Mouse (Mus musculus) heart, embryonic 12.5 days (tissue): ENCODE data around the gene Neurog1. TPM values are rescaled to one million over a fixed set of nuclear protein-coding genes. Genes with fewer than 3 reads are reported as not detected.

Source experiments
- ATAC-seq: fragments of 200-750 bp; cut with Nextera tagmentation; 2 replicates; pipeline ENCODE4 v1.8.0; 2017; ENCODE audit warnings: moderate TSS enrichment, moderate library complexity; ENCODE audit not compliant: insufficient number of reproducible peaks, low FRiP score
- H3K27ac ChIP-seq: fragments of 300-500 bp; sonication (generic); 2 replicates; pipeline ENCODE4 v1.5.1; 2016; ENCODE audit warnings: mild to moderate bottlenecking, moderate library complexity; ENCODE audit not compliant: poor library complexity, severe bottlenecking
- H3K27me3 ChIP-seq: fragments of 300-500 bp; sonication (generic); replicated peaks from 2 replicates; pipeline ENCODE4 v1.6.1; 2016; ENCODE audit warnings: mild to moderate bottlenecking, moderate library complexity
- H3K36me3 ChIP-seq: fragments of 300-500 bp; sonication (generic); 2 replicates; pipeline ENCODE4 v1.6.1; 2016; ENCODE audit warnings: mild to moderate bottlenecking, moderate library complexity
- H3K4me1 ChIP-seq: fragments of 300-500 bp; sonication (generic); replicated peaks from 2 replicates; pipeline ENCODE4 v1.6.1; 2016; ENCODE audit warnings: mild to moderate bottlenecking
- H3K4me2 ChIP-seq: fragments of 300-500 bp; sonication (generic); 2 replicates; pipeline ENCODE4 v1.6.1; 2016; ENCODE audit warnings: mild to moderate bottlenecking, moderate library complexity
- H3K4me3 ChIP-seq: fragments of 300-500 bp; sonication (generic); 2 replicates; pipeline ENCODE4 v1.5.1; 2016; ENCODE audit warnings: mild to moderate bottlenecking
- H3K9ac ChIP-seq: fragments of 300-500 bp; sonication (generic); 2 replicates; pipeline ENCODE4 v1.6.1; 2016; ENCODE audit warnings: mild to moderate bottlenecking, moderate library complexity
- H3K9me3 ChIP-seq: fragments of 300-500 bp; sonication (generic); replicated peaks from 2 replicates; pipeline ENCODE4 v1.6.1; 2016; ENCODE audit warnings: mild to moderate bottlenecking, moderate library complexity
- WGBS: fragments of 180-500 bp; shearing (Covaris S2); methylation state at CpG from one replicate; pipeline ENCODE4 v1.1.7; 2016; 5-methylcytosine and 5-hydroxymethylcytosine counted together
- polyA plus RNA-seq: library from polyadenylated mRNA; unstranded; fragments of >200 nt; fragmentation: Nextera tagmentation; extraction: Ambion mirVana; gene quantifications from 2 replicates; pipeline ENCODE4 v1.2.1, GENCODE M21; 2016

Neurog1 gene
- polyA plus RNA-seq, 1 experiment from 2014 or later, result not detected

- Histone ChIP-seq H3K27ac (no peak overlapping the region), H3K9me3 (no peaks in the 10 kb centered on the region), H3K4me3 (peak overlapping the region; percentile 29), H3K4me2 (peak overlapping the region; percentile 60), H3K4me1 (peaks cover 9% of the 10 kb centered on the region; the same call in 1 of the 2 replicates), H3K36me3 (no peaks in the 10 kb centered on the region), H3K9ac (no peak overlapping the region), H3K27me3 (peaks cover 93% of the 10 kb centered on the region)
- under 1% methylated on average over 52 of the region's 52 CpGs for WGBS
- no peak for ATAC-seq
These were observed 6.4 kb upstream of the Neurog1 start for GRCm38 (mm10) chr13:56258196-56259020.

DNA sequence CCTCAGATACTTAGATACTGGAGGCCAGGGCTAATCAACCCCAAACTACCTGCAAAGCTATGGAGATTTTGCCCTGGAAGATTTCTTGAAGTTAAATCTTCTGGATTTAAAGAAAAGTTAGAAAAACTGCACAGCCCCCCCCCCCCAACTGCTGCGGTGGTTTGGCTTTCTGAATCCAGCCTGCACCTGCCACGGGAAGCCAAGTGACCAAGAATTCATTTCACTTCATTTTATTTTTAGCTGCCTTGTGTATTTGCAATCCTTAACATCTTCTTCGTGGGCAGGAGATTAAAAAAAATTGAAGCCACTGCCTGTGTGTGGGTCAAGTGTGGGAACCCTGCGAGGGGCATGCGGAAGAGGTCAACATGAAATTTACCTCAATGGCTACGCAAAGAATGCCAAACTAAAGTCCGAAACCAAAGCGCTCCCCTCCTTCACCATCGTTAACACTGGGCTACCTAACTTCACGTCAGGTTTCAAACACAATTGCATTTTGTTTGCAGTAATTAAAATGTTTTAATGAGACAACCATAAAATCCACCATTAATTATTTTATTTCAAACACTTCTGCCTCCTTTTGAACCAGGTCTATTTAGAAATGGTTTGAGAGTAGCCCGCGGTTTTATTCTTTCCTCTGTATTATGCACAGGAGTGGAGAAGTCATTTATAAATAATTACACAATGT lies 5.6 kb upstream of the Neurog1 start:
- no peak overlapping the region for H3K4me2 ChIP-seq
- ATAC-seq, result no peak

GRCm38 (mm10) chr13:56256716-56257299 lies 4.8 kb upstream of the Neurog1 start:
- no peaks in the 10 kb centered on the region for H3K36me3 ChIP-seq
- no peak overlapping the region for H3K4me3 ChIP-seq
- no peak overlapping the region for H3K4me2 ChIP-seq
- no peak for ATAC-seq
- no peak overlapping the region for H3K27ac ChIP-seq
- H3K27me3 ChIP-seq, result peaks cover 93% of the 10 kb centered on the region
- H3K9me3 ChIP-seq, result no peaks in the 10 kb centered on the region
- 14% methylated on average over 14 of the region's 14 CpGs for WGBS
- H3K4me1 ChIP-seq, result peaks cover 15% of the 10 kb centered on the region
- no peak overlapping the region for H3K9ac ChIP-seq

More for the DNA sequence above, 5.6 kb upstream of the Neurog1 start:
- Histone ChIP-seq H3K27ac (no peak overlapping the region), H3K4me3 (no peak overlapping the region), H3K4me1 (peaks cover 9% of the 10 kb centered on the region; the same call in 1 of the 2 replicates), H3K9ac (no peak overlapping the region), H3K9me3 (no peaks in the 10 kb centered on the region), H3K36me3 (no peaks in the 10 kb centered on the region), H3K27me3 (peaks cover 93% of the 10 kb centered on the region)
- WGBS, result 8% methylated on average over 12 of the region's 12 CpGs

DNA sequence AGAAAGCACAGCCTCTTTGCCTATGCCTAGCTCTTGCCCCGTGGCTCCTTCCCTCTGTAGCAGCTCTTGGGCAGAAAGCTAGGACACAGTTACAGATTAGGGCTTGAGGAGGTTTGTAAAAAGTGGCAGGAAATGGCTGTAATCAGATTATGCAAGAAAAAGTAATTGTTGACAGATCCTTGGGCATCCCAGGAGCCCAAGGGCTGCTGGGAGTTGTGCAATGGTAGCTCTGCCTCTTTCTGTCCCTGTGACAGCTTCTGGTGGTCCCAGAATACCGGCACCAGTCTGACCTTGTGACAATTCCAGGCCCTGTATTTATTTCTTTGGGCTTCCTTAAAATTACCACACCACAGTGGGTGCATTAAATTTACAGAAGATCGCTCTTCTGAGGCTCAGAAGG lies 1.4 kb upstream of the Neurog1 start:
- Histone ChIP-seq H3K36me3 (no peaks in the 10 kb centered on the region), H3K27me3 (peaks cover 95% of the 10 kb centered on the region), H3K4me3 (no peak overlapping the region), H3K4me2 (no peak overlapping the region), H3K9me3 (no peaks in the 10 kb centered on the region), H3K4me1 (peaks cover 12% of the 10 kb centered on the region), H3K27ac (no peak overlapping the region), H3K9ac (no peak overlapping the region)
- WGBS, result 12% methylated on average over 3 of the region's 3 CpGs
- ATAC-seq, result no peak

DNA sequence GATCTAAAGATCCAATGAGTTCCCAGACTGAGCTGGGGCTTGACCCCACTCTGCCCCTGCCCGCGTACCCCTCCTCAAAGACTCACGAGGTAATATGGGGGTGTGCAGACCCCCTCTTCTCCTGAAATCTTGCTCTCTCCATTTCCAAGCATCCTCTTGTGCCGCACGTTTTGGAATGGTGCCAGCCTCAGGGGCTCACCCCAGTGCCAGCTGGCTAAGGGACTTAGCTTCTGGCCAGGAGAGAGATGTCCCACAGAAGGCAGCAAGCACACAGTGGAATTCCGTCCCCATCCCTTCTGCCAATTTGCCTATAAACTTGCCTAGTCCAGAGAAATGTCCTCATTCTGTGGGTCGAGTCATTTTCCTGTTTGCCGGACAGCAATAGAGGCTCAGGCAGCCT lies 820 bp upstream of the Neurog1 start:
- Histone ChIP-seq H3K36me3 (no peaks in the 10 kb centered on the region), H3K9me3 (no peaks in the 10 kb centered on the region), H3K27me3 (peaks cover 100% of the 10 kb centered on the region), H3K4me1 (peaks cover 11% of the 10 kb centered on the region), H3K9ac (no peak overlapping the region), H3K27ac (no peak overlapping the region), H3K4me3 (0 out of 2 replicates have a peak overlapping the region, but pooled peaks have one; percentile 45), H3K4me2 (no peak overlapping the region)
- ATAC-seq, result no peak
- WGBS, result 16% methylated on average over 8 of the region's 8 CpGs

DNA sequence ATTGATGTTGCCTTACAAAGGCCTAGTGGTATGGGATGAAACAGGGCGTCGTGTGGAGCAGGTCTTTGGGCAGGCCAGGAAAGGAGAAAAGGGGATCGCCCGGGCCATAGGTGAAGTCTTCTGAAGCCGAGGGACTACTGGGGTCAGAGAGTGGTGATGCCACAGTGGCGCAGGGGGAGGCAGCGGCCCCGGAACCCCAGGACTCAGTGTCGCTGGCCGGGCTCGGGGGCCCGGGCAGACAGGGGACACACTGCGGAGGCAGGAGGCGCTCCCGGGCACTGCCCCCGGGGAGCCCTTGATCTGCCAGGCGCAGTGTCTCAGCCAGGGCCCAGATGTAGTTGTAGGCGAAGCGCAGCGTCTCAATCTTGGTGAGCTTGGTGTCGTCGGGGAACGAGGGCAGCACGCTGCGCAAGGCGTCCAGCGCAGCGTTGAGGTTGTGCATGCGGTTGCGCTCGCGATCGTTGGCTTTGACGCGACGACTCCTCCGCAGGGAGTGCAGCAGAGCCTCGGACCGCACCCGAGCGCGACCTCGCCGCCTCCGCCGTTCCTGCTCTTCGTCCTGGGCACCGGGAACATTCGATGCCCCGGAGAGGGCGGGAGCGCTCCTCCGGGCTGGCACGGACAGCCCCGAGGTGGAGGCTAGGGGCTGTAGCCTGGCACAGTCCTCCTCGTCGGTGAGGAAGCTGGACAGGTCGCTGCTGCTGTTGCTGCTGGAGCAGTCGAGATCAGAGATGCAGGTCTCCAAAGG lies 613 bp downstream of the Neurog1 start:
- H3K4me3 ChIP-seq, result peak overlapping the region; percentile 45

DNA sequence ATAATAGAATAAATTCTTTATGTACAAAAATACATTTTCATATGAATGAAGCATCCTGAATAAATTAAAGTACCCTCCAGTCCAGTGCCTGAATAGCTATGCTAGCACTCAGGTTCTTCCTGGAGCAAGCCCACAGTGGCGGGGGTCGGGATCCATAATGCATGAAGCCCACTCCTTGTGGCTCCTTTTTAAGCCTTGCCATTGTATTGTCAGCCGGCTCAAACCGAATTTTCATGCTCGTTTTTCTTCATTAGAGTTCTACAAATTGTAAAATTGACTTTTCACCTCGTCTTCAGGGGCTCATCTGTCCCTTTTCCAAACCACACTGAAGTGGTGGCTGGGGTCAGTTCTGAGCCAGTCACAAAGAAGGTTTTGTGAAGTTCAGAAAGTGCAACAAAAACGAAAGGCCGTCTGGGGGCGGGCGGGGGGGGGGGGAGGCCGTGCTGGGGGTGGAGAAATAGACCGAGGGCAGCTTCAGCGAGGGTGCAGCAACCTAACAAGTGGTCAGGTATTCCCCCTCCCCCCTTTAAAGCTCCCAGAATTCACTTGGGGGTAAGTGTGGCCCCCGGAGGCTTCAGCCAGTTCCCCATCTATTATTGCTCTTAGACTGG lies 1.3 kb downstream of the Neurog1 start:
- Histone ChIP-seq H3K27ac (no peak overlapping the region), H3K9ac (no peak overlapping the region), H3K4me3 (no peak overlapping the region), H3K4me1 (peaks cover 11% of the 10 kb centered on the region), H3K27me3 (peaks cover 100% of the 10 kb centered on the region), H3K4me2 (no peak overlapping the region), H3K36me3 (no peaks in the 10 kb centered on the region), H3K9me3 (no peaks in the 10 kb centered on the region)
- WGBS, result 2% methylated on average over 14 of the region's 14 CpGs
- no peak for ATAC-seq

More for the DNA sequence above, 613 bp downstream of the Neurog1 start:
- WGBS, result 3% methylated on average over 59 of the region's 59 CpGs
- no peak overlapping the region for H3K27ac ChIP-seq
- H3K9ac ChIP-seq, result no peak overlapping the region
- H3K27me3 ChIP-seq, result peaks cover 100% of the 10 kb centered on the region
- no peaks in the 10 kb centered on the region for H3K36me3 ChIP-seq
- peak overlapping the region; percentile 73 for H3K4me2 ChIP-seq
- H3K4me1 ChIP-seq, result peaks cover 11% of the 10 kb centered on the region
- ATAC-seq, result 0 out of 2 replicates have a peak, but pooled peaks have one; percentile 15
- no peaks in the 10 kb centered on the region for H3K9me3 ChIP-seq

DNA sequence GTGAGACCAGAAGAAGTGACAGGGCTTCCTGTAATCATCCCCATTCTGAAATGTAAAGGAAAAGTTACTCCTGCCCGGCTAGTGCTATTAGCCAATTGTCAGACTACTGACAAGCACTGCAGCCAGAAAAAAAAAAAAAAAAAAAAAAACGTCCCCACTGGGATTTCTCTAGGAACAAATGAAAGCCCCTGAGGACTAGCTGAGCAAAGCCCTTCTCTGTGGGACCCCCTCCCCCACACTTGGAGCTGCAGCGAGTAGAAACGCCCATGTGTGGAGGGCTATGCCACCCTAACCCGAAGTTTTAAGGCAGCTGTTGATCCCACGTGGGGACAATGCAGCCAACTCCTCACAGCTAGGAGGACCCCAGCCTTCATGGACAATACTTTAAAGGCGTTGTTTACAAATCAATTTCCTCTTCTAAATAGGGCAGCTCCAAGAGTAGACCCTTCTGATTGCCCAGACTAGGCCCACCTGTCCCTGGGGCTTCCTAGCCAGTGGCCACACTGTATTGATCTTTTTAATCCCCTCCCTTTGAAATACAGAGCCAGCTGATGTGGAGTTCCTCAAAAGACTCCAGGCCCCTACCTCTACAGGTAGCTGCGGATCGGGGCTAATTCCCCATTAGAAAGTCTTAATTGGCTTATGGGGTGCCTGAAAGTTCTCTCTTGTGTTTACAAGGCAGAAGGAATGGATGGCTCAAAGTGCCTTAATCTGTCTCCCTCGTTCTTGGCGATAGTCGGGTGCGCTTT lies 2.2 kb downstream of the Neurog1 start:
- peaks cover 11% of the 10 kb centered on the region for H3K4me1 ChIP-seq
- H3K4me3 ChIP-seq, result no peak overlapping the region
- H3K4me2 ChIP-seq, result no peak overlapping the region
- peaks cover 92% of the 10 kb centered on the region for H3K27me3 ChIP-seq
- 2% methylated on average over 13 of the region's 13 CpGs for WGBS
- no peaks in the 10 kb centered on the region for H3K36me3 ChIP-seq
- H3K9ac ChIP-seq, result no peak overlapping the region
- H3K9me3 ChIP-seq, result 0 out of 2 replicates have a peak, but pooled peaks cover 2% of the 10 kb centered on the region
- no peak for ATAC-seq
- no peak overlapping the region for H3K27ac ChIP-seq

- WGBS, result 75% methylated on average over 5 of the region's 5 CpGs
- Histone ChIP-seq H3K4me3 (no peak overlapping the region), H3K4me2 (no peak overlapping the region), H3K9me3 (peaks cover 6% of the 10 kb centered on the region), H3K4me1 (no peaks in the 10 kb centered on the region), H3K27ac (no peak overlapping the region), H3K27me3 (peaks cover 56% of the 10 kb centered on the region), H3K9ac (no peak overlapping the region), H3K36me3 (no peaks in the 10 kb centered on the region)
- no peak for ATAC-seq
These were observed 8.9 kb downstream of the Neurog1 start for GRCm38 (mm10) chr13:56243104-56243503.
